Mouse (Mus musculus) c-Kit-positive CD71-positive TER-119-positive erythroid progenitor cells, embryonic 14.5 days (primary cell): ENCODE data around the gene Fkbp6.

Experiments used
- DNase-seq: peaks from one replicate; pipeline ENCODE4 v3.0.0-alpha.2; 2013; ENCODE audit warnings: low spot score

The Fkbp6 gene

GRCm38 (mm10) chr5:135274663-135275396 is 75.0 kb downstream of the Fkbp6 start:
- DNase-seq, result no peak

DNA sequence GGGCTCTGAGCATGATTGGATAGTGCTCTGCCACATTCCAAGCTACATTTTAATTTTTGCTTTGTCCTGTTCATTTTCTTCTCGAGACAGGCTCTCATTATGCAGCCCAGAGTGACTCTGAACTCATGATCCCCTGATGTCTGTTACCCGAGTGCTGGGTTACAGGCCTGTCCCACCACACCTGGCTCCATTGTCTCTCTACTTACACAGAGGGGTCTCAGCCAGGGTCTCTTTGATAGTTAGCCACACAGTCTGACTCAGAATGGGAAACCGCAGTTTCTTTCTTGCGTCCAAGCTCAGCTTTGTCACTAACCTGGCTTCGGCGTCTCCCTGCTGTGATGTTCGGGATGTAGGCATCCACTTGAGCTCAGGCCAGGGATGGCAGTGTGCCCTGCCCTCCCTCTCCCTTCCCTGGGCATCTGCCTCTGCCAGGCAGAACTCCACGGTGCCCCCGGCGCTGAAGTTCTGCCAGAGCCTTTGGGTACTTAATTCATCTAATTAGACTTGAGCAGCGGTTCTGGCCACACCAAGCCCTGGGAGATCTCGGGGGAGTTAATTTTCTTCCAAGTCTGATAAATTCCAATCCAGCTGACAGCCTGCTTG is 78.2 kb downstream of the Fkbp6 start:
- no peak for DNase-seq

DNA sequence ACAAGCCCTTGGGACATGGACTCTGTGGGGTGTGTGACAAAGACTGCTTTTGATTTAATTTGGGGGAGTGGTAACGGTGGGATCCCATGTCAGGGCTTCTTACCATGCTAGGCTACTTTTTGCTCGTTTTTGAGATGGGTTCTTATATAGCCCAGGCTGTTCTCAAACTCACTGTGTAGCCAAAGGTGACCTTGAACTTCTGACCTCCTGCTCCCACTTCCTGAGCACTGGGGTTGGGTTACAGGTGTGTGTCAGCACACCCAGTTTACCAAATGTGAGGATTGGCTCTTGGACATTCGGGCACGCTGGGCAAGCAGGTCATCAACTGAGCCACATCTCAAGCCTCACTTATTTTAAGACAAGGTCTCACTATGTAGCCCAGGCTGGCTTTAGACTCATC is 79.5 kb downstream of the Fkbp6 start:
- DNase-seq, result no peak

DNA sequence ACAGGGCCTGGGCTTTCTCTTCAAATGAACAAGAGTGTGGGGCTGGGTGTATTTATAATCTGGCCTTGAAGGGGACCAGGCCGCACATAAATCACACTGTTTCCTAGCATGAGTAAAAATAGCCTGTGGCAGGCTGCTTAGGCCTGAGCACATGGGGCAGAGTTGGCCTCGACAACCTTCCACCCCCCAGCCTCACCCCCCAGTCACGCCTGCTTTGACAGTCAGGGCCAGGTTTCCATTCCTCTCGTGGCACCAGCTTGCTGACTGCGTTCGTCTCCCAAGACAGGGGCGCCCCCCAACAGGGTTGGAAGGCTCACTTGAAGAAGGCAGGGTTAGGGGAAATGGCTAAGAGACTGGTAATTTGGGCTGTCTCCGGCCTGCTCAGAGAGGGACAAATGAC is 80.4 kb downstream of the Fkbp6 start:
- DNase-seq, result no peak

DNA sequence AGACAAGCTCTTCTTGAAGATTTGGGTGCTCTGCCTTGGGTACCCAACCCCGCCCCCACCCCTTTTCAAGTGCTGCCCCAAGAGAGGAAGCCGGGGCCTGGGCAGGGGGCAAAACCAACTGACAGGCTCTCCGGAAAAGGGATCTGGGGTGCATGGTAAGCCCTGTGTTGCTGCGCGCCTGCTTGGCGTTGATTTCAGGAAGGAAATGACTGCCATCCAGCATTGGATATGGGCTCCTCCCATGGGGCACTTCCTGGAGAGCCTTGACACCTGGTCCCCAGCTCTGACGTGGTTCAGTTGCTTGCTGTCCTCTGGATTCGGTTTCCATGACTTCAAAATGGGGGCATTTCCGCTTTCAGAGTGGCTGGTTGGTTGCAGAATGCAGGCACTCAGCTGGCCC is 85.3 kb downstream of the Fkbp6 start:
- no peak for DNase-seq

DNA sequence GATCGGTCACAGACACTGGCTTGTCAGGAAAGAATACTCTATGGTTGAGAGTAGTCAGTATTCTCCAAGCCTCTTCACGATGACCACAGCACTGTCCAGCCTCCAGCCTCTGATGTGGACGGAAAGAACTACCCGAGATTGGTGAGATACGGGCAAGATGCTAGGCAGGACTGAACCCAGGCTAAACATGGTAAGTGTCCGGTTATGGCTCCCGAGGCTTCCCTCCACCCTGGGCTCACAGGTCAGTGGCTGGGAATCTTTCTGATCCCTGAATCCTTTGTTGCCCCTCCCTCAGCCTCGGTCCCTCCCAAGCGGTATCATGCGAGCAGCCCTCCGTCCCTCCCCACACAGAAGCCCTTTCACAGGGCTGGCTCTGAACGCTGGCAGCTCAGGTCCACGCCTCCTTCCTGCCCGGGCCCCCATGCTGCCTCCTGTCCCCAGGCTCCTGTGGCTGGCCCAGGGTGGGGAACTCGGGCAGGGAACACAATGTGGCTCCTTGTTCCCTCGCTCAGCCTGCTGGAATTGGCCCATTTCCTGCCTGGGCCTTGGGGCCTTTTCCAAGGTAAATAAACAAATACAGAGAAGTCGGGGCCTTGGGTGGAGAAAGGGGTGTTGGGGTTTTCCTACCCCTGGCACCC is 85.9 kb downstream of the Fkbp6 start:
- no peak for DNase-seq

DNA sequence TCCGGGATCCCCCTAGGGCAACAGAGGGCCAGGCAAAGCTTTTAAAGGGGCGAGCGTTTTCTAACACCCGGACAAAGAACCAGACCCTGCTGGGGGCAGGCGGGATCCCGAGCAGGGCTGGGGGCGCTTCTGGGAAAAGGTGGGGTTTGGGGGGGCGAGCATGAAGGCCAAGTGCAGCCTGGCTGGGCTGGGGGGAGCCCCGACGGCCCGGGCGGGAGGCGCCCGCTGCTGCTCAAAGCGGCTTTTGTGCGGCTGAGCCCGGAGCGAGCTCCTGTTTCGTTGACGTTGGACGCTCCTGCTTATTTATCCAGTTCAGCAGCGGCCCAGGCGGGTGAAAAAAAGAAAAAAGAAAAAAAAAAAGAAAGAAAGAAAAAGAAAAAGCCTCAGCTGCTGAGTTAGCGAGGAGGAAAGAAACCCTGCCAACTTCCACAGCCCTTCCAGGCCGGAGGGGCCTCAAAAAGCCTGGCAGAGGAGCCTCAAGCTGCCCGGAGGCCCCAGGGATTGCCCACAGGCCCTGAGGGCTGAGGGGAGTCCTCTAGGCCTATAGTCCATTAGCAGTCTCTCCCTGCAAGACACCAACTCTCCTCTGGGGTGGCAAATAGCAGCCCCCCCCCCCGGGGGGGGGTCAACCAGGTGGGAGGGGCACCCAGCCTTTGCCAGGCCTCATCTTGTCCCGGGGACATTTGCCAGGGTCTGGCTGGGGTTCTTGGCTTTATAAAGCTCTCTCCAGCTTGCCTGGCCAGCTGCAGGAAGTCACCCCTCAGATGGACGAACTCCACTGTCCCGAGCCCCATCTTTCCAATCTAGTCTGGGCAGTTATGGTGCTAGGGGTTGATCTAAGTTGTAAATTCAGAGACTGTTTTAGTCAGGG is 91.3 kb downstream of the Fkbp6 start:
- DNase-seq, result no peak

DNA sequence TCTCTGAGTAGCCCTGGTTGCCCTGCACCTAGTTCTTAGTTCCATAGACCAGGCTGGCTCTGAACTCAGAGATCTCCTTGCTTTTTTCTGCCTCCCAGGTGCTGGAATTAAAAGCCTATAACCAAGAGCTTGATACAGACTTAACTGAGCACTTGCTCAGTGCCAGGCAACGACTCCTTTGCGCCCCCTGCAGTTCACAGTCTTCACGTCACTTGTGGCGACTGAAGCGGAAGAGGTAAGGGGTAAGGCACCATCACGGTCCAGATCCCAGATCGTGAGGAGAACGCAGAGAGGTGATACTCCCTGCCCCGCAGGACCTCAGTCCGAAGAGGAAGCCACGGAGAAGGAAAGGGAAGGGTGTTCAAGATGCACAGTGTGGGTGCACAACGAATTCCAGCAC is 92.3 kb downstream of the Fkbp6 start:
- no peak for DNase-seq

- DNase-seq, result no peak
These were observed 93.7 kb downstream of the Fkbp6 start for GRCm38 (mm10) chr5:135256166-135256565.

DNA sequence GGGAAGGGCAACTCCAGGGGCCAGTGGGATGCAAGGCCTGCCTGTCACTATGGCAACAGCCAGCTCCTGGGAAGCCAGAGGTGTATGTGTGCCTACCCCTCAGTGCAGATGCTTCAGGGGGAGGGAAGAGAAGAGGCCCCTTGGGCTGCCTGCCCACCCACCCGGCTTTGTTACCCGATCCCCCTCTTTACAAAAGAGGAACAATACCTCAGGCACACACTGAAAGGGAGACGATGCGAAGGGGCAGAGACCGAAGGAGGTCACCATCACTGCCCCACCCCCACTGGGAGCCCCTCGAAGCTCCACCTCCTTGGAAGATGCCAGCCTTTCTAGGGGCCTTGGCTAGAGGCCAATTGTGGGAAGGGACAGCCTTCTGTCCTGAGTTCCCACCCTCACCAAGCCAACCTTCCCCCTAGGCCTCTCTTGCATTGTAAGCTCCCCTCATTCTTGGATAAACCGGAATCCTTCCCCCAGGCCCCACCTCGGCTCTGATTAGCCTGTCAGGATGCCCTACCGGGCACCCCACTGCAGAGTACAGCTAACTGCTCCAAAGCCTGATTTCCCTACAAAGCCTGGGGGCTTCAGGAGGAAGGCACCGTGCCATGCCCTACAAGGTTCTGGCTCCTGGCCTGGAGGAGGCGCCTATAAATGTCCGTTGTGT is 96.0 kb downstream of the Fkbp6 start:
- DNase-seq, result no peak

GRCm38 (mm10) chr5:135251079-135251454 is 98.8 kb downstream of the Fkbp6 start, which contains the start of gene Fzd9:
Fzd9 (minus strand) TSS chr5:135251230.
- peak; percentile 74 for DNase-seq

DNA sequence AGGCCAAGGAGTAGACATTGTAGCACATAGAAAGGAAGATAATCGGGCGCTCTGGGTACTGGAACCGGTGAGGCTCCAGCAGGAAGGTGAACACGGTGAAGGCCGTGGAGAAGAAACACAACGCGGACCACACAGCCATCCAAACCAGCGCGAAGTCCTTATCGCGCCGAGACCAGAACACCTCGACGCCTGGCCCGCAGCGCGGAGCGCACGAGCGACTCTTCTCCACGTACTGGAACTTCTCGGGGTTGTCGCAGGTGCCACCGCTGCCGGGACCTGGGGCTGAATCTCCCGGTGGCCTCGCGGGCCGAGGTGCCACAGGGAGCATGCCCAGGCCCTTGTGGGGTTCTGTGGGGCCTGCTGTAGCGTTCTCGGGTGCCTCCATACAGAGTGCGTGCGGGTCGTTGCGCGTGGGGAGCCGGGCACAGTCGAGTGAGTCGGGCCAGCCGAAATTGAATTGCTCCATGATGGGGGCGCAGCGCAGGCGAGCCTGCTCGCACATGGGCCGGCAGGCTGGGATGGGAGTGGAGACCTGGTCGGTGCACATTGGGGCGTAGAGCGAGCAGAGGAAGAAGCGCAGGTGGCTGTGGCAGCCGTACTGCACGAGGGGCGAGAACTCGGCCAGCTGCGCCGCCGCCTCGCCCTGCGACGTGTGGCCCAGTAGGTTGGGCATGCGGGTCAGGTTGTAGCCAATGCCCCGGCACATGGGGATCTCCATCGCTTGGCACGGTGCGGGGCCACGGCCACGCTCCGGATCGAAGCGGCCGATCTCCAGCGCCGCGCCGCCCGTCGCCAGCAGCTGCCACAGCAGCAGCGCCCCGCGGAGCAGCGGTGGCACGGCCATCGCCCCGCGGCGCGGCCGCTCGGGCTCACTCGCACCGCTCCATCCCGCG is 99.4 kb downstream of the Fkbp6 start:
- no peak for DNase-seq

GRCm38 (mm10) chr5:135248956-135249676 is 100.7 kb downstream of the Fkbp6 start:
- DNase-seq, result no peak

GRCm38 (mm10) chr5:135247337-135247736 is 102.5 kb downstream of the Fkbp6 start:
- no peak for DNase-seq

DNA sequence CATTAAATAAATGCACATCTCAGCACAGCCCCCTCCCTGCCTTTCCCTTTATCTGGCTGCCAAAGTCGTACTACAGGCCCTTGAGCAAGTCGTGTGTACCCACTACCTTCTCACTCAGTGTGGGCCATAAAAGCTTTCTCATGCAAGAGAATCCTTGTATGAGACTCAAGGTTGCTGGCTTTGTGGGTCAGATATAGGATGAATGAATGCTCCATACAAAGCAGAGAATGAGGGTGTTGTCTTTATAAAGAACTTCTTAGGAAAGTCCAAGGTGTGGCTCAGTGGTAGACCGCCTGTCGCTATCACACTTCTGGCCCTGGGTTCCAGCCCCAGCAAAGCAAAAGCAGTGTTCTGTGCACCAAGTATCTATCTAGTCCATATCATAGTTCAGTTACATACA is 103.3 kb downstream of the Fkbp6 start:
- no peak for DNase-seq

DNA sequence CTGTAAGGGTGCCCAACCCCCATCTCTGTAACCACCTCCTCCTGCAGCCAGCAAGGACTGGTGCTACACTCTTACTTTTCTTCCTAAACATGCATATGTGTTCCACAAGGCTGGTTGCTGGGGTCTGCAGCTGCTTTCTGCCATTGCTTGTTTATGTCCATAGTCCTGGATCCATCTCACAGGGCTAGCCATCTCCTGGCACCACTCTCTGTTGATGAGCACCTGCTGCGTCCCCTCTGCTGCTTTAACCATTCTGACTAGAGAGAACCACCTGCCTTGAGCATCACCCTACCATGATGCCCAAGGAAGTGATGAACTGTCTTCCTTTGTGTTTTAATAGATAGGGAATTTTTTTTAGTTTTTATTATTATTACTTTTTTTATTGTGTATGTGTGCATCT is 106.7 kb downstream of the Fkbp6 start:
- DNase-seq, result no peak

- no peak for DNase-seq
These were observed 107.2 kb downstream of the Fkbp6 start for GRCm38 (mm10) chr5:135242608-135243007.

GRCm38 (mm10) chr5:135242136-135242535 is 107.7 kb downstream of the Fkbp6 start:
- DNase-seq, result no peak
